Mouse (Mus musculus): ENCODE data around the gene Mrpl49. TPM values are rescaled to one million over a fixed set of nuclear protein-coding genes. Genes with fewer than 3 reads are reported as not detected.

The Mrpl49 gene
- polyA plus RNA-seq, 1 experiment, result 56.4 TPM

Other genes with a start within 250 kb of the Mrpl49 start
- gene Frmd8, start 182.5 kb downstream of the Mrpl49 start, polyA plus RNA-seq (2012; ENCODE audit: insufficient read depth, insufficient read length, missing spikeins), result 6.6 and 7.0 TPM in 2 replicates
- gene Slc25a45, start 180.0 kb downstream of the Mrpl49 start, polyA plus RNA-seq (2012; ENCODE audit: insufficient read depth, insufficient read length, missing spikeins), result 2.3 and 2.4 TPM in 2 replicates
- gene Tigd3, start 163.6 kb downstream of the Mrpl49 start, polyA plus RNA-seq (2012; ENCODE audit: insufficient read depth, insufficient read length, missing spikeins), result not detected in 2 replicates
- gene Dpf2, start 144.8 kb downstream of the Mrpl49 start, polyA plus RNA-seq (2012; ENCODE audit: insufficient read depth, insufficient read length, missing spikeins), result 22.6 and 36.6 TPM in 2 replicates
- gene Cdc42ep2, start 133.0 kb downstream of the Mrpl49 start, polyA plus RNA-seq (2012; ENCODE audit: insufficient read depth, insufficient read length, missing spikeins), result 4.0 and 5.4 TPM in 2 replicates
- gene Pola2, start 93.6 kb downstream of the Mrpl49 start, polyA plus RNA-seq (2012; ENCODE audit: insufficient read depth, insufficient read length, missing spikeins), result 6.5 and 7.0 TPM in 2 replicates
- gene Slc22a20, start 71.6 kb downstream of the Mrpl49 start, polyA plus RNA-seq (2012; ENCODE audit: insufficient read depth, insufficient read length, missing spikeins), result not detected in 2 replicates
- gene Capn1, start 41.9 kb downstream of the Mrpl49 start, polyA plus RNA-seq (2012; ENCODE audit: insufficient read depth, insufficient read length, missing spikeins), result 14.2 and 15.9 TPM in 2 replicates
- gene Syvn1, start 11.2 kb downstream of the Mrpl49 start, polyA plus RNA-seq (2012; ENCODE audit: insufficient read depth, insufficient read length, missing spikeins), result 14.8 and 17.4 TPM in 2 replicates
- gene Fau, start 59 bp upstream of the Mrpl49 start, polyA plus RNA-seq (2012; ENCODE audit: insufficient read depth, insufficient read length, missing spikeins), result 701 and 753 TPM in 2 replicates
- 9.8 and 11.3 TPM in 2 replicates for gene Znhit2, start 3.4 kb upstream of the Mrpl49 start, polyA plus RNA-seq (2012; ENCODE audit: insufficient read depth, insufficient read length, missing spikeins)
- 7.3 and 15.5 TPM in 2 replicates for gene Tm7sf2, start 10.6 kb upstream of the Mrpl49 start, polyA plus RNA-seq (2012; ENCODE audit: insufficient read depth, insufficient read length, missing spikeins)
- gene Vps51, start 19.4 kb upstream of the Mrpl49 start, polyA plus RNA-seq (2012; ENCODE audit: insufficient read depth, insufficient read length, missing spikeins), result 25.0 and 25.8 TPM in 2 replicates
- gene Tmem262, start 22.2 kb upstream of the Mrpl49 start, polyA plus RNA-seq (2012; ENCODE audit: insufficient read depth, insufficient read length, missing spikeins), result not detected in 2 replicates
- not detected in 2 replicates for gene Gm28374, start 24.5 kb upstream of the Mrpl49 start, polyA plus RNA-seq (2012; ENCODE audit: insufficient read depth, insufficient read length, missing spikeins)
- gene Zfpl1, start 27.2 kb upstream of the Mrpl49 start, polyA plus RNA-seq (2012; ENCODE audit: insufficient read depth, insufficient read length, missing spikeins), result 14.0 and 20.5 TPM in 2 replicates
- not detected in 2 replicates for gene Cdca5, start 27.2 kb upstream of the Mrpl49 start, polyA plus RNA-seq (2012; ENCODE audit: insufficient read depth, insufficient read length, missing spikeins)
- not detected in 2 replicates for gene AC131692.1, start 36.6 kb upstream of the Mrpl49 start, polyA plus RNA-seq (2012; ENCODE audit: insufficient read depth, insufficient read length, missing spikeins)
- not detected in 2 replicates for gene Naaladl1, start 48.0 kb upstream of the Mrpl49 start, polyA plus RNA-seq (2012; ENCODE audit: insufficient read depth, insufficient read length, missing spikeins)
- 5.7 and 6.8 TPM in 2 replicates for gene Sac3d1, start 60.9 kb upstream of the Mrpl49 start, polyA plus RNA-seq (2012; ENCODE audit: insufficient read depth, insufficient read length, missing spikeins)
- 13.3 and 13.6 TPM in 2 replicates for gene Snx15, start 70.5 kb upstream of the Mrpl49 start, polyA plus RNA-seq (2012; ENCODE audit: insufficient read depth, insufficient read length, missing spikeins)
- 1.2 TPM in 1 of 2 replicates, not detected in the other for gene Batf2, start 83.2 kb upstream of the Mrpl49 start, polyA plus RNA-seq (2012; ENCODE audit: insufficient read depth, insufficient read length, missing spikeins)
- 45.8 and 62.3 TPM in 2 replicates for gene Arl2, start 83.8 kb upstream of the Mrpl49 start, polyA plus RNA-seq (2012; ENCODE audit: insufficient read depth, insufficient read length, missing spikeins)
- gene Majin, start 126.6 kb upstream of the Mrpl49 start, polyA plus RNA-seq (2012; ENCODE audit: insufficient read depth, insufficient read length, missing spikeins), result not detected in 2 replicates
- gene Gpha2, start 168.6 kb upstream of the Mrpl49 start, polyA plus RNA-seq (2012; ENCODE audit: insufficient read depth, insufficient read length, missing spikeins), result not detected in 2 replicates
- gene Ppp2r5b, start 178.1 kb upstream of the Mrpl49 start, polyA plus RNA-seq (2012; ENCODE audit: insufficient read depth, insufficient read length, missing spikeins), result 33.0 and 41.3 TPM in 2 replicates
- 9.6 and 9.9 TPM in 2 replicates for gene Atg2a, start 183.9 kb upstream of the Mrpl49 start, polyA plus RNA-seq (2012; ENCODE audit: insufficient read depth, insufficient read length, missing spikeins)
- 39.6 and 42.8 TPM in 2 replicates for gene Ehd1, start 218.9 kb upstream of the Mrpl49 start, polyA plus RNA-seq (2012; ENCODE audit: insufficient read depth, insufficient read length, missing spikeins)
- 2.5 and 2.8 TPM in 2 replicates for gene Cdc42bpg, start 248.7 kb upstream of the Mrpl49 start, polyA plus RNA-seq (2012; ENCODE audit: insufficient read depth, insufficient read length, missing spikeins)